Mouse (Mus musculus) megakaryocyte, adult 5-6 weeks (primary cell): ENCODE measurements around the gene Asic1. TPM values are rescaled to one million over a fixed set of nuclear protein-coding genes. Genes with fewer than 3 reads are reported as not detected.
A peak's percentile ranks its signal among the peaks of the same experiment; 100 is the strongest.

Experiments
- ATAC-seq: 2 replicates; pipeline ENCODE4 v1.8.0; 2016; ENCODE audit warnings: mild to moderate bottlenecking, inconsistent platforms; ENCODE audit not compliant: poor library complexity, severe bottlenecking
- total RNA-seq, 2 experiments: library from RNA; stranded (forward) in 1 of 2; stranded (reverse) in 1 of 2; fragments of 153-499, 151-499 nt in 1 of 2; fragments of 221-1000, 200-1000 nt in 1 of 2; gene quantifications; 2 replicates each; pipeline versions ENCODE4 v1.2.3 to v1.2.4; 2015 to 2017

Asic1 gene
- 0.05 TPM in 1 of 2 replicates, not detected in the other for total RNA-seq (2015)
- 0.11 TPM in 1 of 2 replicates, not detected in the other for total RNA-seq (2017)

DNA sequence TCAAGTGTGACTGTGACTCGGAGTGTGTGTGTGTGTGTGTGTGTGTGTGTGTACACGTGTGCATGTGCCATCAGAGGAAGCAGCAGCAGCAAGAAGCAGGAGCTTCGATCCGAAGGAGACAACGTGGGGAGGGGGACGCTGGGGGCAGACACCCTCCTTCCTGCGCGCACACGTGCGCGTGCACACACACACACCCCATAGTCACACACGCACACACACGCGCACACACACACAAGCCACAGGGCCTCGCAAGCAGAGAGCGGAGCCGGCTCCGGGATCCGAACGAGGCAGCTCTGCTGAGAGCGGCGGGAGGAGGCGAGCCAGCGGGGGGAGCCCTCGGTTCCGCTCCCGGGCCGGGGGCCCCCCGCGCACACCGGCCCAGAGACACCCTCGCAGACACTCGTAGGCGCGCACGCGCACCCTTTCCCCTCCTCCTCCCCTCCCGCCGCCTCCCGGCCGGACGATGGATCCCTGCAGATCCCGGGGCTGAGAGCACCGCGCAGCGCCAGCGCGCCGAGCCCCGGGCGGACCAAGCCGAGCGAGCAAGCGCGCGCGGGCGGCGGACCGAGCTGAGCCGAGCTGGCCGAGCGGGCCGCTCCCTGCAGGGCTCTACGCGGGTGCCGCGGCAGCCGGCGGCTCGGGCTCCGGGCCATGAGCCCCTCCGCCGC lies at the start of gene Asic1:
Gene Asic1, plus strand, starts transcription at position 215 of the 668 bp plus-strand sequence.
- ATAC-seq: no peak

DNA sequence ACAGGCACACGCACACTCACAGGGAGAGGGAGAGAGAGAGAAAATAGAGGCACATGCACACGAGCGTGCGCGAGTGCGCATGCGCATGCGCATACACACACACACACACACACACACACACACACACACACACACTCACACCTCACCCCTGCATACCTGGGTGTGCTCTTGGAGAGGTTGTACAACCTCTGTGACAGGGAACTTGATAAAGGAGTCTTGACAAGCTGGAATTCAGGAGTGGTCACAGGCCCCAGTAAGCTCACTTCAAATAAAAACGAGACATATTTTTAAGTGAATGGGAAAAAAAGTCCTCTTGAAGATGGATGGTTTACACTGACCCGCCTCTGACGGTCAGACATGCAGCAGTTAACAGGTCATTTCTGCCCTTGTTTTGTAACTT lies 48.1 kb upstream of the Asic1 start:
- no peak for ATAC-seq

DNA sequence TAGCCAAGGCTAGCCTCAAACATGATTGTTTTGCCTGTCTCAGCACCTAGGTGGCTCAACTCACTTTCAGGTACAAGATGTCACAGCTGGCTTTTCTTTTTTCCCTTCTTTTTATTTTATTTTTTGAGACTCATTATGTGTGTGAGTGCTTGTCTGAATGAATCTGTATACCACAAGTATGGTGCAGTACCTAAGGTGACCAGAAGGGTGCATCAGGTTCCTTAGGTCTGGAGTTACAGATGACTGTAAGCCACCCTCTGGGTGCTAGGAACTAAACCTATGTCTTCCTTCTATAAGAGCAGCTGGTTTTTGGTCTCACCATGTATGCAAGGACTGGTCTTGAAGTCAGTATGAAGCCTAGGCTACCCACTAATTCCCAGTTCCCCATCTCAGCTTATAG lies 38.5 kb upstream of the Asic1 start:
- peak; percentile 49; the same call in 1 of the 2 replicates for ATAC-seq

GRCm38 (mm10) chr15:99634702-99635101 lies 35.5 kb upstream of the Asic1 start:
- no peak for ATAC-seq

DNA sequence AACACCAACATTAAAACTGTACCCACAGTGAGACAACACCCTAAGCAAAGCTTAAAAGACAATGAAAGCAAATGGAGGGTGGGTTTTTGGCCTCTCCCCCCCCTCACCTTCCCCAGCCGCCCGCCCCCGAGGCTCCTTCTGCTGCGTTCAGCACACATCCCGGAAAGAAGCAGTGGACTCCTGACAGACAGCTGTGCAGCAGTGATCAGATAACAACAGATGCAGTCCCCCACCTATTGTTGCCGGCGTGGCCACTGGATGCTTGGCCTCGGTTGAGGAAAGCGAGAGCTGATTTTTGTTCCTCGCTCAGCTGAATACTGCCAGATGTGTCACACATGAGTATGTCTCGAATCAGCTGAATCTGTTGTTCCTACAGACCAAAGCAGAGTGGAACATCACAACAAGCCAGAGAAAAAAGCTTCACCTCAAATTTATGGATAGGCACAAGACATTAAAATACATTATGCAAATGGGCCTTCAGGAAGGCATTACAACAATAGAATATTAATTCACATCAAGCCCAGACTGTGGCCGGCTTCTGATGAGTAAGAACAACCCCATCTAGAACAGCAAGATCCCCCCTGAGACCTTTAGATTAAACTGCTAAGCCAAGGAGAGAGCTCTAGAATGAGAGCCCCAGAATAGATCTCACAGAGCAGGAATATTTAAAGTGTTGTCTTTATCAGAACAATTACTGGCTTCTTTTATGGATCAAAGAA lies 32.6 kb upstream of the Asic1 start:
- no peak for ATAC-seq

- ATAC-seq: no peak
These were observed 32.1 kb upstream of the Asic1 start for GRCm38 (mm10) chr15:99638124-99638485.

DNA sequence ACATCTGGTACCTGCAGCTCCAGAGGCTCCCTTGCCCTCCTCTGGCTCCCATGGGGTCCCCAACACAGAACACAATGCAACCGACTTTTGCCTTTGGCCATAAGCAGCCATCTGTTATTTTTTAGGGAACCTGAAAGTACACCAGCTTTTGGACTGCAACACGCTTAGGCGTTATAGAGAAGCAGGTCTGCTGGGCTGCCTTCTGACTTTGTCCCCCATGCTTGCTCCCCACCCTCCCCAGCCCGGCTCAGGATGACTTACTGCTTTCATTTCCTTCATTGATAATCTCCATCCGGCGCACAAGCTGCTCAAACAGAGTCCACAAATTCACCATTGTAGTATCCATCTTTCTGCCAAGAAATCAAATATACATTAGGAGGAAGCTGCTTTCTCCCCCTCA lies 27.5 kb upstream of the Asic1 start:
- peak; percentile 88 for ATAC-seq

DNA sequence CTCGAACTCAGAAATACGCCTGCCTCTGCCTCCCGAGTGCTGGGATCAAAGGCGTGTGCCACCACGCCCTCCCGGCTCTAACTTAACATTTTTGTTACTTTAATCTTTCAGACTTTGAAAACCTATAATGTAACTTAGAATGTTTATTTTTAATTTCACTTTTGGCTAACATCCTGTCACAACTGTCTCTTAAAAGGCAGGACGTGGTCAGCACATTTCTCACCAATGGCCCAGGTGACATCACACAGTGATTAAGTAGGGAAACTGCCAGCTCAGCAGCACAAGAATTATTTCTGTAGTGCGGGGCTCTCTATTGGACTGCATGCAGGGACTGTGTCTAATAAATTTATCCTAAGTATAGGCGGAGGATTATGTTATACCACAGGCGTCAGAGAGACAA lies 26.3 kb upstream of the Asic1 start:
- peak; percentile 51 for ATAC-seq

GRCm38 (mm10) chr15:99644776-99645175 lies 25.4 kb upstream of the Asic1 start:
- ATAC-seq: no peak

DNA sequence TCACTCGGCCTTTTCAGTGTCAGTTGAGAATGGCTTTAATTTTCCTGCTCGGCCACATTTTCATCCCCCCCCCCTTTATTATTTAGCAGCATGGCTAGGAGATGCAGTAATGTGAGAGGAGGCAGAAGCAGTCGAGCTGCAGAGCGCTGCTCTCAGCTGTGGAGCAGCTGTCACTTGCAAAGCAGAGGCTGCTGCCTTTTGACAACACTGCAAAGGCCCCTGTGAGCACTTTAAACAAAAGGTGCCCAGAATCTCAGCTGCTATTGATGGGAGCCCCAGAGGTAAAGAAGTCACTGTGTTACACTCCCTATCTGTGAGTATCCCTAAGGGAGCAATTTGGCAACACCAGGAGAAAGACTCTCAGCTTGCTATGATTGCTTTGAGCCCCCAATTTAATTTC lies 21.8 kb upstream of the Asic1 start:
- ATAC-seq: no peak

DNA sequence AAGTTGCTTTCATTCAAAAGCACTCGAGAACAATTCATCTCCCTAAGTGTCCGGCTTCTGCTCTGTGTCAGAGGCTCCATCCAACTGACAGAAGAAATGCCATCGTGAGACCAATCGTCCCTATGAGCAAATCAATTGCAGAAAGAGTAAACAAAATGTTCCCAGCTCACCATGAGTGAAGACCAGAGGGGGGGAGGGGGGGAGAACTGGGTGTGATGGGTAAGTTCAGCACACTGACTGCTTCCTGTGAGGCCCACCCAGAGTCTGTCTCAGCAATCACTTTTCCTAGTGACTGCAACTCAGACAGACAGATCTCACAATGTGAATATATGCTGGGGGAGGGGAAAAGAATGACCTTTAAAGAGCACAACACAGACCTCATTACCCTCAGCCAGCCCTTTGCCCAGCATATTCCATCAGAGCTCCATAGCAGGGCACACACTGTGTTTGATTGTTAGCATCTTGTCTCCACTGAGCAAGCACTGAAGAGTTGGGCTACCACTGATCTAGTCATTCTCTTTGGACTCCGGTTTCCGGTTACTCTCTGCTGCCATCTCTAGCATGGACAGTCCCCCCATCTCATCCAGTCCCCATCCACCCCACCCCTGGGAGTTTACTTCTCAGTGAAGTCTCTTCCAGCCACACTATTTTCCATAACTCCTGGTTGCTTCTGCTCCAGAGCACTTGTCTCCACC lies 21.0 kb upstream of the Asic1 start:
- no peak for ATAC-seq

GRCm38 (mm10) chr15:99650304-99650703 lies 19.9 kb upstream of the Asic1 start:
- ATAC-seq: no peak

- peak; percentile 93 for ATAC-seq
These were observed 18.9 kb upstream of the Asic1 start, which contains the start of gene Racgap1 for GRCm38 (mm10) chr15:99651163-99651872. Gene Racgap1 (minus strand): TSS chr15:99651656.

DNA sequence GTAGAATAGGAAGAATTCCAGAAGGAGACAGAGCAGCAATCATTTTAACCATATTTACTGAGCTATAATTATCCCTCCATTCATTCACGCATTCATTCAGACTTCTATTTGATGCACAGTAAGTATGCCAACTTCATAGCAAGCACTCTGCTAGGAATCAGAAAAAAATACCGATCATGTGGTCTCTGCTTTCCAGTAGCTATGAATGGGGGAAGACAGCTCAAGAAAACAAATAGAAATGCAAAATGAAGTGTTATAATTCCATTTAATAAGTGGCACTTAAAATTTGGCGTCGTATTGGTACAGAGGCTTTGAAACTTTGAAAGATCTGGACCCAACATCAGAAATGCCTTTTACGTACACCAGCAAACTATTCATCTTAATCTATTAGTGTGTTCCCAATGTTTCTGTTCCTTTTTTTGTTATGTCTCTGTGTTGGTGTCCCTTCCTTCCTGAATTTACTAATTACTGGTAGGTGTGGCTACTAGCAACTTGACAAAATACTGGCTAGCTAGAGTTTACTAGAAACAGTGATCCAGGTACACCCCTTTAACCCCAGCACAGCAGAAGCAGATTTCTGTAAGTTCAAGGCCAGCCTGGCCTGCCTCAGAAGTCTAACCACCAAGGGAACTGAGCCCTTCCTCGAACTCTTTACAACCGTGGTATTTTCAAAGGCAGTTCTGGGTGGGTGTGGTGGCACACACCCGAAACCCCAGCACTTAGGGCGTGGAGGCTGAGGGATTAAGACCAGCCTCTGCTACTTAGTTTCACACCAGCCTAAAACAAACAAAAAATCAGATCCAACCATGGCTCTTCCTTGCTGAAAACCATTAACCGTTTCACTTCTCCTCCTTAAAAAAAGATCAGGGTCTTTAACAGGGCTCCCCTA lies 17.9 kb upstream of the Asic1 start:
- ATAC-seq: peak; percentile 40

- ATAC-seq: no peak
These were observed 16.9 kb upstream of the Asic1 start for GRCm38 (mm10) chr15:99653291-99653690.

DNA sequence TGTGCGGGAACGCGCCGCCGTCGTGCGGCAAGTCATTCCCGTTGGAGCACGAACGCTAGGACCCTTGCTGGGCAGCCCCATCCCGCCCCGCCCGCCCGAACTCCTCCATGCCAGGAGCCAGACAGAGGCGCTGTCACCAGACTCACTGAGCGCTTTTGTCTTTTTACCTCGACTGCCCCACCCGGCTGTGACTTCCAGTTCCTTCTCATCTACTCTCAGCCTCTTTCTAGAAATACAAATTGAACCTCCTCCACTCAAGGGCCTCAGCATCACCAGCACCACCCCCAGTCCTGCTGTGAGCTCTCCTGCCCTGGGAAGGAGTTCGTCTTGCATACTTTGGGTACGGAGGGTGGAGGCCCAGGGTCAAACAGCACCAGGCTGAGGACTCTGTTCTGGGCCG lies 16.3 kb upstream of the Asic1 start:
- ATAC-seq: no peak

- ATAC-seq: no peak
These were observed 14.2 kb upstream of the Asic1 start for GRCm38 (mm10) chr15:99655956-99656355.

GRCm38 (mm10) chr15:99658437-99658836 lies 11.7 kb upstream of the Asic1 start:
- ATAC-seq: no peak

DNA sequence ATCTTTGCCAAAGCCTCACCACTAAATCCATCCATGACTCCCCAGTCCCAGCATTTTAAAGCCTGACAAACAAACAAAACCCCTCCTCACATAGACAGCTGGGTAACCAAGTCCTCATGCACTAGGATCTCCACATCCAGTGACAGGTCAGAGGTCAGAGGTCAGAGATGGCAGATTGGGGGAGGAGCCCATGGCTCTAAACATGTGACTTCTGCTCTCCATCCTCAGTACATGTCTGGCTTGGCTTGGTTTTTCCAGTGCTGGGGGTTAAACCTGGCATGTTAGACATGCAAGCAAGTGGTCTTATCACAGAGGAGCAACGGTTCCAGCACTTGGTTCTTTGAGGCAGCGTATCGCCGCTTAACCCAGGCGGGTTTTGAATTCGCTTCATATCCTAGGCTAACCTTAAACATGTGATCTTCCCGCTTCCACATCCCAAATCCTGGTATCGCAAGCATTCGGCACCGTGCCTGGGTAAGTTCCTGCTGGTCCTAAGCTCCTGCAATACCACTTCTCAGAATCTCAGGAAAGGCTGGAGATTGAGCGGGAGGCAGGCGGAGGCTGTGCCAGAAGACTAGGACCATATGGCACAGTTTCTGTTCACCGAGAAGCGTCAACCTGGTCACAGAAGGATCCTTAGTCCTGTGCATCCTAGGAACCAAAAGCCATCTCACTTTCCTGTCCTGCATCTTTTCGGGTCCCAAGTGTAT lies 8.9 kb upstream of the Asic1 start:
- no peak for ATAC-seq

- ATAC-seq: no peak
These were observed 7.8 kb upstream of the Asic1 start for GRCm38 (mm10) chr15:99662371-99662770.
